Mouse (Mus musculus) lung, adult 2 months (tissue): ENCODE data around the gene Mrtfb.

Experiments used
- CTCF ChIP-seq: fragments of 200-500 bp; IDR thresholded peaks from 2 replicates; pipeline ENCODE4 v1.5.1; 2011; ENCODE audit warnings: mild to moderate bottlenecking, low read length, control low read depth; ENCODE audit not compliant: insufficient read depth
- POLR2A ChIP-seq: fragments of 200-500 bp; IDR thresholded peaks from 2 replicates; pipeline ENCODE4 v1.6.1; 2011; ENCODE audit warnings: low read depth, mild to moderate bottlenecking, control low read depth, low read length, borderline replicate concordance; ENCODE audit errors: extremely low read depth

DNA sequence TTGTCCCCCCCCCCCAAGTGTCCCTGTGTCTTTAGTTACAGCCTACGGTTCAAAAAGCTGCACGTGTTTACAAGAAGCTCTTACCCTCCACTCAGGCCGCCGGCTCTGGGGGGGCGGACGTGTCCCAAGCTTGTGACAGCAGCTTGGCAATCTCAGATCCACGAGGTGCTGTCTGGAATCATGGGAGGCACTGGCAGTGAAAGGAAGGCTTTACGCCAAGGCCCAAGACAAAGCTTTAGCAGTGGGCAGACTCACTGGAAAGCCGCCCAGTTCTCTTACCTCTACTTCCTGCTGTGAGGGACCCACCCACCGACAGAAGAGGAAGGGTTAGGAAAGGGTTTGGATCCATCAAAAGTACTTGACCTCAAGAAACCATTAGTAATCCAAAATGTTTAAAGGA lies 160.2 kb downstream of the Mrtfb start:
- TF ChIP-seq CTCF (no peak), POLR2A (no peak)
